Mouse (Mus musculus) liver, embryonic 14.5 days (tissue): Measurements from ENCODE around the gene Fam43b. TPM values are rescaled to one million over a fixed set of nuclear protein-coding genes. Genes with fewer than 3 reads are reported as not detected.

Source experiments
- ATAC-seq: fragments of 200-750 bp; cut with Nextera tagmentation; 2 replicates; pipeline ENCODE4 v1.8.0; 2017; ENCODE audit warnings: moderate number of reproducible peaks, mild to moderate bottlenecking, moderate library complexity; ENCODE audit not compliant: insufficient read depth
- DNase-seq, 3 experiments: peaks; one replicate each; pipeline ENCODE4 v3.0.0-alpha.2; 2012 to 2013; ENCODE audit warnings: low read depth in 3 of 3, low spot score in 3 of 3
- H3K27ac ChIP-seq: fragments of 300-500 bp; sonication (generic); 2 replicates; pipeline ENCODE4 v1.5.1; 2014; ENCODE audit warnings: moderate library complexity, mild to moderate bottlenecking, control low read depth, inconsistent platforms
- H3K27me3 ChIP-seq: fragments of 300-500 bp; sonication (generic); 2 replicates; pipeline ENCODE4 v1.6.1; 2014; ENCODE audit warnings: mild to moderate bottlenecking, low read length, moderate library complexity; ENCODE audit not compliant: control insufficient read depth, insufficient read depth
- H3K36me3 ChIP-seq: fragments of 300-500 bp; sonication (generic); replicated peaks from 2 replicates; pipeline ENCODE4 v1.6.1; 2014; ENCODE audit warnings: low read depth; ENCODE audit not compliant: control insufficient read depth, insufficient read depth
- H3K4me1 ChIP-seq, 2 experiments: fragments of 200-500 bp in 1 of 2; fragments of 300-500 bp in 1 of 2; sonication (generic) in 1 of 2; replicated peaks; 2 replicates each; pipeline ENCODE4 v1.6.1; 2012 to 2014; ENCODE audit warnings: antibody characterized with exemption in 1 of 2, inconsistent platforms in 1 of 2, low read length in 1 of 2; ENCODE audit not compliant: control insufficient read depth in 2 of 2, insufficient read depth in 2 of 2
- H3K4me2 ChIP-seq: fragments of 300-500 bp; sonication (generic); 2 replicates; pipeline ENCODE4 v1.6.1; 2014; ENCODE audit warnings: low read depth, mild to moderate bottlenecking, control low read depth, moderate library complexity
- H3K4me3 ChIP-seq, 2 experiments: fragments of 200-500 bp in 1 of 2; fragments of 300-500 bp in 1 of 2; sonication (generic) in 1 of 2; 2 replicates each; pipeline ENCODE4 v1.5.1; 2012 to 2014; ENCODE audit warnings: low read depth in 2 of 2, low read length in 2 of 2, mild to moderate bottlenecking in 2 of 2, control low read depth in 1 of 2, inconsistent platforms in 1 of 2, moderate library complexity in 1 of 2; ENCODE audit not compliant: insufficient read depth in 1 of 2
- H3K9ac ChIP-seq: fragments of 300-500 bp; sonication (generic); replicated peaks from 2 replicates; pipeline ENCODE4 v1.6.1; 2014; ENCODE audit warnings: mild to moderate bottlenecking, control low read depth, moderate library complexity
- H3K9me3 ChIP-seq: fragments of 300-500 bp; sonication (generic); 2 replicates; pipeline ENCODE4 v1.6.1; 2016; ENCODE audit warnings: low read length, mixed read lengths; ENCODE audit not compliant: control insufficient read depth
- CTCF ChIP-seq: IDR thresholded peaks from 2 replicates; pipeline ENCODE4 v1.5.1; 2016; ENCODE audit warnings: antibody characterized with exemption, low read depth, control low read depth
- EP300 ChIP-seq: IDR thresholded peaks from 2 replicates; pipeline ENCODE4 v1.6.1; 2016; ENCODE audit warnings: antibody characterized with exemption, low read depth
- WGBS: fragments of 180-500 bp; shearing (Covaris S2); extraction: QIAGEN DNeasy Blood & Tissue Kit; methylation state at CpG from one replicate; pipeline ENCODE4 v1.1.7; 2014; ENCODE audit not compliant: insufficient replicate concordance; 5-methylcytosine and 5-hydroxymethylcytosine counted together
- polyA plus RNA-seq, 2 experiments: library from polyadenylated mRNA; depleted of rRNA in 1 of 2; stranded (reverse) in 1 of 2; unstranded in 1 of 2; fragments of >200 nt; fragmentation: Nextera tagmentation in 1 of 2; extraction: Ambion mirVana in 1 of 2; gene quantifications; 2 replicates each; pipeline versions ENCODE4 v1.2.1 to v1.2.3; 2012 to 2014

The Fam43b gene
- polyA plus RNA-seq, 2 experiments, result not detected

- 69% methylated on average over 6 of the region's 6 CpGs for WGBS
- no peak for DNase-seq
- TF ChIP-seq EP300 (no peak), CTCF (no peak)
- H3K9ac ChIP-seq, result no peak overlapping the region
- no peaks in the 10 kb centered on the region for H3K9me3 ChIP-seq
- H3K4me1 ChIP-seq, result no peaks in the 10 kb centered on the region
- H3K27me3 ChIP-seq, result no peaks in the 10 kb centered on the region
- ATAC-seq, result no peak
- no peak overlapping the region for H3K4me3 ChIP-seq
- no peak overlapping the region for H3K27ac ChIP-seq
- no peaks in the 10 kb centered on the region for H3K36me3 ChIP-seq
- H3K4me2 ChIP-seq, result no peak overlapping the region
These were observed 43.6 kb downstream of the Fam43b start for GRCm38 (mm10) chr4:138352692-138353091.

- Histone ChIP-seq H3K27me3 (no peaks in the 10 kb centered on the region), H3K36me3 (no peaks in the 10 kb centered on the region), H3K4me3 (no peak overlapping the region), H3K4me2 (no peak overlapping the region), H3K4me1 (no peaks in the 10 kb centered on the region), H3K9me3 (no peaks in the 10 kb centered on the region), H3K9ac (no peak overlapping the region), H3K27ac (no peak overlapping the region)
- ATAC-seq, result no peak
- TF ChIP-seq CTCF, result no peak
- no peak for TF ChIP-seq EP300
- WGBS, result 63% methylated on average over 5 of the region's 5 CpGs
- DNase-seq, result no peak
These were observed 44.5 kb downstream of the Fam43b start for GRCm38 (mm10) chr4:138351821-138352220.

GRCm38 (mm10) chr4:138348716-138349115 is 47.6 kb downstream of the Fam43b start:
- no peak overlapping the region for H3K4me2 ChIP-seq
- no peak for ATAC-seq
- WGBS, result 54% methylated on average over 7 of the region's 7 CpGs

GRCm38 (mm10) chr4:138347280-138347679 is 49.0 kb downstream of the Fam43b start:
- DNase-seq (no peak), ATAC-seq (no peak)
- Histone ChIP-seq H3K27ac (no peak overlapping the region), H3K9me3 (no peaks in the 10 kb centered on the region), H3K36me3 (no peaks in the 10 kb centered on the region), H3K27me3 (no peaks in the 10 kb centered on the region), H3K4me3 (no peak overlapping the region), H3K4me2 (no peak overlapping the region), H3K4me1 (peaks cover 0 to 5% of the 10 kb centered on the region in 2 experiments; a peak in 2 of 4 replicates), H3K9ac (no peak overlapping the region)
- TF ChIP-seq CTCF, result no peak
- no peak for TF ChIP-seq EP300
- WGBS, result 46% methylated on average over 1 of the region's 1 CpGs

More at GRCm38 (mm10) chr4:138348716-138349115, 47.6 kb downstream of the Fam43b start:
- H3K27me3 ChIP-seq, result no peaks in the 10 kb centered on the region
- H3K4me3 ChIP-seq, result no peak overlapping the region
- H3K36me3 ChIP-seq, result no peaks in the 10 kb centered on the region
- H3K9me3 ChIP-seq, result no peaks in the 10 kb centered on the region
- peaks cover 0 to 2% of the 10 kb centered on the region in 2 experiments; a peak in 1 of 4 replicates for H3K4me1 ChIP-seq
- DNase-seq, result no peak
- no peak for TF ChIP-seq CTCF
- TF ChIP-seq EP300, result no peak
- H3K27ac ChIP-seq, result no peak overlapping the region
- no peak overlapping the region for H3K9ac ChIP-seq

- no peak for DNase-seq
- Histone ChIP-seq H3K4me1 (peaks cover 0 to 5% of the 10 kb centered on the region in 2 experiments; a peak in 2 of 4 replicates), H3K9ac (no peak overlapping the region), H3K9me3 (no peaks in the 10 kb centered on the region), H3K27ac (no peak overlapping the region), H3K4me2 (no peak overlapping the region), H3K4me3 (no peak overlapping the region), H3K27me3 (no peaks in the 10 kb centered on the region), H3K36me3 (no peaks in the 10 kb centered on the region)
- no peak for ATAC-seq
- no peak for TF ChIP-seq EP300
- WGBS, result 59% methylated on average over 9 of the region's 9 CpGs
These were observed 51.3 kb downstream of the Fam43b start for GRCm38 (mm10) chr4:138344891-138345545.

Other genes starting within 250 kb of the Fam43b start
- gene Hp1bp3, start 180.2 kb downstream of the Fam43b start, polyA plus RNA-seq (2012; rRNA removed), result 25.2 and 34.7 TPM in 2 replicates
- 36.1 and 41.9 TPM in 2 replicates for gene Hp1bp3, start 180.2 kb downstream of the Fam43b start, polyA plus RNA-seq (2014; fragmentation: Nextera tagmentation; extraction: Ambion mirVana)
- 0.68 and 1.2 TPM in 2 replicates for gene Sh2d5, start 146.1 kb downstream of the Fam43b start, polyA plus RNA-seq (2012; rRNA removed)
- gene Sh2d5, start 146.1 kb downstream of the Fam43b start, polyA plus RNA-seq (2014; fragmentation: Nextera tagmentation; extraction: Ambion mirVana), result 0.27 and 0.47 TPM in 2 replicates
- gene Kif17, start 146.1 kb downstream of the Fam43b start, polyA plus RNA-seq (2012; rRNA removed), result 0.12 and 0.19 TPM in 2 replicates
- 0.06 and 0.18 TPM in 2 replicates for gene Kif17, start 146.1 kb downstream of the Fam43b start, polyA plus RNA-seq (2014; fragmentation: Nextera tagmentation; extraction: Ambion mirVana)
- gene Ddost, start 91.8 kb downstream of the Fam43b start, polyA plus RNA-seq (2012; rRNA removed), result 83.1 and 91.7 TPM in 2 replicates
- 135 and 141 TPM in 2 replicates for gene Ddost, start 91.8 kb downstream of the Fam43b start, polyA plus RNA-seq (2014; fragmentation: Nextera tagmentation; extraction: Ambion mirVana)
- 13.2 and 14.3 TPM in 2 replicates for gene Pink1, start 70.2 kb downstream of the Fam43b start, polyA plus RNA-seq (2012; rRNA removed)
- gene Pink1, start 70.2 kb downstream of the Fam43b start, polyA plus RNA-seq (2014; fragmentation: Nextera tagmentation; extraction: Ambion mirVana), result 15.7 and 19.2 TPM in 2 replicates
- 2.6 and 2.7 TPM in 2 replicates for gene Cda, start 28.5 kb downstream of the Fam43b start, polyA plus RNA-seq (2012; rRNA removed)
- gene Cda, start 28.5 kb downstream of the Fam43b start, polyA plus RNA-seq (2014; fragmentation: Nextera tagmentation; extraction: Ambion mirVana), result 3.3 and 3.7 TPM in 2 replicates
- gene Mul1, start 38.1 kb upstream of the Fam43b start, polyA plus RNA-seq (2012; rRNA removed), result 3.8 and 4.3 TPM in 2 replicates
- 7.7 and 8.7 TPM in 2 replicates for gene Mul1, start 38.1 kb upstream of the Fam43b start, polyA plus RNA-seq (2014; fragmentation: Nextera tagmentation; extraction: Ambion mirVana)
- gene Camk2n1, start 57.8 kb upstream of the Fam43b start, polyA plus RNA-seq (2012; rRNA removed), result 2.3 and 2.6 TPM in 2 replicates
- 1.1 TPM in 2 replicates for gene Camk2n1, start 57.8 kb upstream of the Fam43b start, polyA plus RNA-seq (2014; fragmentation: Nextera tagmentation; extraction: Ambion mirVana)
- gene Vwa5b1, start 239.4 kb upstream of the Fam43b start, polyA plus RNA-seq (2012; rRNA removed), result not detected in 2 replicates
- not detected in 2 replicates for gene Vwa5b1, start 239.4 kb upstream of the Fam43b start, polyA plus RNA-seq (2014; fragmentation: Nextera tagmentation; extraction: Ambion mirVana)